Mouse (Mus musculus) MEL (cell line): Measurements from ENCODE around the gene Bcat2. TPM values are rescaled to one million over a fixed set of nuclear protein-coding genes. Genes with fewer than 3 reads are reported as not detected.

Experiments
- DNase-seq: peaks from one replicate; pipeline ENCODE4 v3.0.0; 2011; ENCODE audit warnings: low read depth, low spot score
- H3K27ac ChIP-seq: 2 replicates; pipeline ENCODE4 v1.5.1; 2012; ENCODE audit warnings: low read depth, mild to moderate bottlenecking, control low read depth, low read length, moderate library complexity; ENCODE audit not compliant: control insufficient read depth
- H3K27me3 ChIP-seq, 2 experiments: fragments of 150-350 bp in 1 of 2; sonication (generic) in 1 of 2; 2 replicates each; pipeline ENCODE4 v1.6.1; 2012; ENCODE audit warnings: low read length in 2 of 2, mild to moderate bottlenecking in 2 of 2, improper control_type of control experiment in 1 of 2, moderate library complexity in 1 of 2; ENCODE audit not compliant: insufficient read depth in 2 of 2, control insufficient read depth in 1 of 2
- H3K36me3 ChIP-seq, 2 experiments: 2 replicates each; pipeline ENCODE4 v1.6.1; 2012 to 2014; ENCODE audit warnings: low read length in 2 of 2, improper control_type of control experiment in 1 of 2, inconsistent platforms in 1 of 2, mild to moderate bottlenecking in 1 of 2; ENCODE audit not compliant: insufficient read depth in 2 of 2, control insufficient read depth in 1 of 2
- H3K4me1 ChIP-seq, 2 experiments: fragments of 150-350 bp in 1 of 2; sonication (generic) in 1 of 2; 2 replicates each; pipeline ENCODE4 v1.6.1; 2012; ENCODE audit warnings: low read length in 2 of 2, improper control_type of control experiment in 1 of 2, mild to moderate bottlenecking in 1 of 2; ENCODE audit not compliant: insufficient read depth in 2 of 2, control insufficient read depth in 1 of 2
- H3K4me3 ChIP-seq, 2 experiments: fragments of 150-350 bp in 1 of 2; sonication (generic) in 1 of 2; 2 replicates each; pipeline ENCODE4 v1.5.1; 2012; ENCODE audit warnings: low read depth in 2 of 2, low read length in 2 of 2, mild to moderate bottlenecking in 2 of 2, moderate library complexity in 2 of 2, control low read depth in 1 of 2, improper control_type of control experiment in 1 of 2; ENCODE audit not compliant: control insufficient read depth in 1 of 2, insufficient read depth in 1 of 2
- H3K79me2 ChIP-seq: 2 replicates; pipeline ENCODE4 v1.6.1; 2012; ENCODE audit warnings: mild to moderate bottlenecking, low read length, moderate library complexity; ENCODE audit not compliant: control insufficient read depth, poor library complexity, insufficient read depth
- H3K9ac ChIP-seq: 2 replicates; pipeline ENCODE4 v1.6.1; 2012; ENCODE audit warnings: low read depth, mild to moderate bottlenecking, control low read depth, low read length, moderate library complexity; ENCODE audit not compliant: control insufficient read depth, poor library complexity, severe bottlenecking
- H3K9me3 ChIP-seq: fragments of 150-350 bp; sonication (generic); replicated peaks from 2 replicates; pipeline ENCODE4 v1.6.1; 2012; ENCODE audit warnings: mild to moderate bottlenecking, low read length, improper control_type of control experiment, moderate library complexity; ENCODE audit not compliant: insufficient read depth
- BHLHE40 ChIP-seq: IDR thresholded peaks from 2 replicates; pipeline ENCODE4 v1.6.1; 2012; ENCODE audit warnings: low read depth, mild to moderate bottlenecking, inconsistent platforms, low read length, improper control_type of control experiment, borderline replicate concordance
- E2F4 ChIP-seq: IDR thresholded peaks from 2 replicates; pipeline ENCODE4 v1.6.1; 2011; ENCODE audit warnings: low read depth, low read length, improper control_type of control experiment, borderline replicate concordance
- ETS1 ChIP-seq: IDR thresholded peaks from 2 replicates; pipeline ENCODE4 v1.6.1; 2012; ENCODE audit warnings: low read depth, mild to moderate bottlenecking, inconsistent platforms, low read length, improper control_type of control experiment, moderate library complexity
- GABPA ChIP-seq: IDR thresholded peaks from 2 replicates; pipeline ENCODE4 v1.6.1; 2012; ENCODE audit warnings: low read depth, mild to moderate bottlenecking, inconsistent platforms, low read length, improper control_type of control experiment, moderate library complexity
- GATA1 ChIP-seq: IDR thresholded peaks from 2 replicates; pipeline ENCODE4 v1.6.1; 2011; ENCODE audit warnings: low read depth, low read length, improper control_type of control experiment
- JUND ChIP-seq: IDR thresholded peaks from 2 replicates; pipeline ENCODE4 v1.6.1; 2011; ENCODE audit warnings: low read depth, mild to moderate bottlenecking, improper control_type of control experiment, low read length
- KAT2A ChIP-seq: conservative IDR thresholded peaks from 2 replicates; pipeline ENCODE4 v1.6.1; 2012; ENCODE audit warnings: low read depth, low read length, improper control_type of control experiment, inconsistent platforms
- MAFK ChIP-seq: IDR thresholded peaks from 2 replicates; pipeline ENCODE4 v1.6.1; 2011; ENCODE audit warnings: low read depth, mild to moderate bottlenecking, low read length, improper control_type of control experiment, borderline replicate concordance
- MAZ ChIP-seq: IDR thresholded peaks from 2 replicates; pipeline ENCODE4 v1.6.1; 2012; ENCODE audit warnings: low read depth, mild to moderate bottlenecking, inconsistent platforms, low read length, improper control_type of control experiment
- MYC ChIP-seq: IDR thresholded peaks from 2 replicates; pipeline ENCODE4 v1.6.1; 2011; ENCODE audit warnings: low read depth, mild to moderate bottlenecking, low read length, improper control_type of control experiment, moderate library complexity
- NELFE ChIP-seq: IDR thresholded peaks from 2 replicates; pipeline ENCODE4 v1.6.1; 2011; ENCODE audit warnings: low read depth, low read length, improper control_type of control experiment
- NRF1 ChIP-seq: IDR thresholded peaks from 2 replicates; pipeline ENCODE4 v1.6.1; 2014; ENCODE audit warnings: low read depth, mild to moderate bottlenecking, inconsistent platforms, low read length, improper control_type of control experiment, moderate library complexity; ENCODE audit not compliant: poor library complexity, insufficient read depth, severe bottlenecking
- POLR2A ChIP-seq, 2 experiments: IDR thresholded peaks; 2 replicates each; pipeline ENCODE4 v1.6.1; 2011 to 2012; ENCODE audit warnings: low read length in 2 of 2, mild to moderate bottlenecking in 2 of 2, control low read depth in 1 of 2, improper control_type of control experiment in 1 of 2, low read depth in 1 of 2, moderate library complexity in 1 of 2; ENCODE audit not compliant: control insufficient read depth in 1 of 2, insufficient read depth in 1 of 2, poor library complexity in 1 of 2
- POLR2AphosphoS2 ChIP-seq: IDR thresholded peaks from 2 replicates; pipeline ENCODE4 v1.6.1; 2011; ENCODE audit warnings: low read length, improper control_type of control experiment
- POLR2AphosphoS5 ChIP-seq: IDR thresholded peaks from 2 replicates; pipeline ENCODE4 v1.6.1; 2012; ENCODE audit warnings: low read depth, borderline replicate concordance, mild to moderate bottlenecking, inconsistent platforms, low read length, moderate library complexity, mixed read lengths
- RAD21 ChIP-seq: IDR thresholded peaks from 2 replicates; pipeline ENCODE4 v1.6.1; 2011; ENCODE audit warnings: mild to moderate bottlenecking, low read depth, low read length, improper control_type of control experiment
- RCOR1 ChIP-seq: IDR thresholded peaks from 2 replicates; pipeline ENCODE4 v1.6.1; 2012; ENCODE audit warnings: low read depth, mild to moderate bottlenecking, inconsistent platforms, low read length, improper control_type of control experiment
- SMC3 ChIP-seq: IDR thresholded peaks from 2 replicates; pipeline ENCODE4 v1.6.1; 2011; ENCODE audit warnings: low read depth, low read length, improper control_type of control experiment
- TBP ChIP-seq: IDR thresholded peaks from 2 replicates; pipeline ENCODE4 v1.8.0; 2011; ENCODE audit warnings: low read depth, low read length, improper control_type of control experiment
- UBTF ChIP-seq: IDR thresholded peaks from 2 replicates; pipeline ENCODE4 v1.6.1; 2012; ENCODE audit warnings: low read depth, mild to moderate bottlenecking, inconsistent platforms, low read length, improper control_type of control experiment, moderate library complexity, borderline replicate concordance; ENCODE audit not compliant: insufficient read depth
- USF1 ChIP-seq: IDR thresholded peaks from 2 replicates; pipeline ENCODE4 v1.6.1; 2014; ENCODE audit warnings: low read depth, mild to moderate bottlenecking, inconsistent platforms, low read length, improper control_type of control experiment, moderate library complexity
- USF2 ChIP-seq, 2 experiments: IDR thresholded peaks; 2 replicates each; pipeline ENCODE4 v1.6.1; 2011 to 2012; ENCODE audit warnings: improper control_type of control experiment in 2 of 2, low read length in 2 of 2, borderline replicate concordance in 1 of 2, inconsistent platforms in 1 of 2, low read depth in 1 of 2, mild to moderate bottlenecking in 1 of 2; ENCODE audit not compliant: insufficient read depth in 1 of 2
- ZC3H11A ChIP-seq: IDR thresholded peaks from 2 replicates; pipeline ENCODE4 v1.6.1; 2012; ENCODE audit warnings: low read depth, mild to moderate bottlenecking, inconsistent platforms, low read length, improper control_type of control experiment
- ZMIZ1 ChIP-seq: IDR thresholded peaks from 2 replicates; pipeline ENCODE4 v1.6.1; 2012; ENCODE audit warnings: low read depth, mild to moderate bottlenecking, inconsistent platforms, low read length, improper control_type of control experiment, moderate library complexity
- ZNF384 ChIP-seq: IDR thresholded peaks from 2 replicates; pipeline ENCODE4 v1.6.1; 2012; ENCODE audit warnings: low read depth, mild to moderate bottlenecking, inconsistent platforms, low read length, improper control_type of control experiment
- polyA plus RNA-seq, 2 experiments: library from polyadenylated mRNA; stranded (reverse) in 1 of 2; unstranded in 1 of 2; fragments of >175 nt in 1 of 2; fragments of >200 nt in 1 of 2; gene quantifications; 2 replicates each; pipeline versions ENCODE4 v1.2.1 to v1.2.4; 2012; ENCODE audit warnings: low replicate concordance in 2 of 2, low read depth in 1 of 2; ENCODE audit not compliant: insufficient read length in 2 of 2, insufficient read depth in 1 of 2, missing spikeins in 1 of 2
- total RNA-seq: library from RNA; depleted of rRNA; stranded (reverse); fragments of 300-350 nt; gene quantifications from 2 replicates; pipeline ENCODE4 v1.2.3, GENCODE M21; 2012

The Bcat2 gene
- total and polyA plus RNA-seq, 3 experiments: 49.4 to 140 TPM; not detected in 1

- no peaks in the 10 kb centered on the region for H3K79me2 ChIP-seq
- H3K4me3 ChIP-seq: no peak overlapping the region
- TF ChIP-seq E2F4 (no peak), GABPA (no peak), ZC3H11A (no peak), GATA1 (no peak), RCOR1 (no peak), SMC3 (no peak), MAFK (no peak), TBP (no peak), USF1 (no peak), NRF1 (no peak), JUND (no peak), MAZ (no peak), USF2 (IDR thresholded peaks at IDR 0.05; ENCODE audit: borderline replicate concordance in 1 of 2, insufficient read depth in 1 of 2, low read depth in 1 of 2, low read length in 2 of 2) (no peak), NELFE (no peak), ETS1 (no peak), UBTF (no peak), POLR2AphosphoS5 (no peak), ZMIZ1 (no peak), BHLHE40 (no peak), MYC (no peak)
- DNase-seq: no peak
- no peaks in the 10 kb centered on the region for H3K9me3 ChIP-seq
- no peak overlapping the region for H3K9ac ChIP-seq
- H3K36me3 ChIP-seq: no peaks in the 10 kb centered on the region
- no peaks in the 10 kb centered on the region for H3K4me1 ChIP-seq
- H3K27ac ChIP-seq: no peak overlapping the region
- H3K27me3 ChIP-seq: 0 out of 4 replicates have a peak, but pooled peaks cover 0 to 6% of the 10 kb centered on the region in 2 experiments
Observed at GRCm38 (mm10) chr7:45539095-45539494, 30.9 kb upstream of the Bcat2 start.

DNA sequence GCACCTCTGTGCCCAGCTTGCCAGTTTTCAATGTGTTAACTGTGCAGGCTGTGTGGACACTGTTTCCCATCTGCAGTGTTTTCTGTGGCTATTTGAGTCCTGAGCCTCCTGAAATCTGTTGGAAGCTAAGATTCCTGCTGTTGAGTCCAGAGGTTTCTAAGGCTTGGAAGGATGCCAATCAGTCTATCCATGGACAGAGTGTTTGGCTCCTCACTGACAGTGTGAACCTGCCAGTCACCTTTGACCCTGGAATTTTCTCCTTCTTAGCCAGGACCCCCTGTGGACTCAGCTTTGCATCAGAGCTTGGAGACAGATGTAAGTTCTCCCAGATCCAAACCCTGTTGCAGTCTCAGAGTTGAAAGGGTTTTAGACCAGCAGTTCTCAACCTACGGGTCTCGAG lies 29.7 kb upstream of the Bcat2 start:
- no peak for TF ChIP-seq POLR2AphosphoS2
- TF ChIP-seq ETS1: no peak
- no peak for TF ChIP-seq RCOR1
- TF ChIP-seq KAT2A: no peak
- TF ChIP-seq USF2 (IDR thresholded peaks at IDR 0.05; ENCODE audit: borderline replicate concordance in 1 of 2, insufficient read depth in 1 of 2, low read depth in 1 of 2, low read length in 2 of 2): no peak
- TF ChIP-seq POLR2A (IDR thresholded peaks at IDR 0.05; ENCODE audit: control insufficient read depth in 1 of 2, insufficient read depth in 1 of 2, low read depth in 1 of 2, low read length in 2 of 2, poor library complexity in 1 of 2): no peak
- TF ChIP-seq ZNF384: no peak
- TF ChIP-seq MAFK: no peak
- no peak for TF ChIP-seq RAD21
- Histone ChIP-seq H3K79me2 (no peaks in the 10 kb centered on the region), H3K27ac (no peak overlapping the region), H3K9me3 (no peaks in the 10 kb centered on the region), H3K9ac (no peak overlapping the region), H3K4me3 (no peak overlapping the region), H3K4me1 (no peaks in the 10 kb centered on the region), H3K36me3 (no peaks in the 10 kb centered on the region), H3K27me3 (0 out of 4 replicates have a peak, but pooled peaks cover 0 to 6% of the 10 kb centered on the region in 2 experiments)
- no peak for DNase-seq
